Mouse (Mus musculus): ENCODE data around the gene Nceh1. TPM values are rescaled to one million over a fixed set of nuclear protein-coding genes. Genes with fewer than 3 reads are reported as not detected.

Nceh1 gene
- total RNA-seq, 2 experiments from 2014 or later: 1.7 to 5.6 TPM

DNA sequence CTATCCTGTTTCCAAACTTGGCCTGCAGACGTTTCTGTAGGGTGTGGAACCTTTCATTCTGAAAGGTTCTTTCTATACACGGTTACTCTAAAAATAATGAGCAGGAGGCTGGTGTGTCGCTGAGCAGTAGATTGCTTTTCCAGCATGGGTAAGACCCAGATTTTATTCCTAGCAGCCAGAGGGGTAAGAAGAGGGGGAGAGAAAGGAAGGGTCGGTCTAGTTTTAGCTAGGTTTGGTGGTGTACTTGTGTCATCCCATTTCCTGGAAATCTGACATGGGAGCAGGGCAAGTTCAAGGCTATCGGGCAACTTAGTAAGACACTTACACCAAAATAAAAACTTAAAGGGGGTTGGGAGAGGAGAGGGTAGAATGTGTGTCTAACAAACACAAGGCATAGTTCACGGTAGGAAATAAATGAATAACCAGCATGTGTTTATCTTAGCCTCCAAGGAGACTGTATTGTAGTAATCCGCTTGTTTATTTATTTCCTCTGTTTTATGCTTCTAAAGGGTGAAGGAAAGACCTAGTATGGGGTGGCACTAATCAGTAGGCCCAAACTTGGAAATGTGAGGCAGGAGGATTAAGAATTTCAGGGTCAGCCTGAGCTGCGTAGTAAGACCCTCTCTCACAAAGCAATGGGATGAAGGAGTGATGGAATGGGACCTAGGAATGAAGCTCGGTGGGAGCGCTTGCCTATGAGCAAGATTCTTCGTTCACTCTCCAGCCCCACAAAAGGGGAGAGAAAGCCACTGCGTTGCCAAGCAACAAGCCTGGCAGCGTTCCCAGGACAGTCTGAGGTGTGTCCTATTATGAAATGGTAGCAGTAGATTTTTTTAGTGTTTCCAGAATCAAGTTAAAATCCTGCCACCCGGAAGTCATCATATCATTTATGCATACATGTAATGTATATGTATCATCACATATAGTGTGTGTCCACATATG lies 6.8 kb downstream of the Nceh1 start:
- no peak for ATAC-seq (replicated peaks; ENCODE audit: low FRiP score, poor library complexity, severe bottlenecking)

DNA sequence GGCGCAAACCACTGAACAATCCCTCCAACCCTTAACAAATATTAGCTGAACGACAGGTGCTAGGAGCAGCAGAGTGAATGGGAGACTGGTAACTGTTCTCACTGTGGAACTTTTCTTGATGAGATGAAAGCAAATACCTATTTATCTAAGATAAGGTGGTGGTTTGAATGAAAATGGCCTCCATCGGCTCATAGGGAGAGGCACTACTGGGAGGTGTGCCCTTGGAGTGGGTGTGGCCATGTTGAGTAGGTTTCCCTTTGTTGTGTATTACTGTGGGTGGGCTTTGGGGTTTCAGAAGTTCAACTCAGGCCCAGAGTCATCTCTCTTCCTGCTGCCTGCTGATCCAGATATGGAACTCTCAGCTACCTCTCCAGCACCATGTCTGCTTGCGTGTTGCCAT lies 8.1 kb downstream of the Nceh1 start:
- ATAC-seq (replicated peaks; ENCODE audit: low FRiP score, poor library complexity, severe bottlenecking): no peak

DNA sequence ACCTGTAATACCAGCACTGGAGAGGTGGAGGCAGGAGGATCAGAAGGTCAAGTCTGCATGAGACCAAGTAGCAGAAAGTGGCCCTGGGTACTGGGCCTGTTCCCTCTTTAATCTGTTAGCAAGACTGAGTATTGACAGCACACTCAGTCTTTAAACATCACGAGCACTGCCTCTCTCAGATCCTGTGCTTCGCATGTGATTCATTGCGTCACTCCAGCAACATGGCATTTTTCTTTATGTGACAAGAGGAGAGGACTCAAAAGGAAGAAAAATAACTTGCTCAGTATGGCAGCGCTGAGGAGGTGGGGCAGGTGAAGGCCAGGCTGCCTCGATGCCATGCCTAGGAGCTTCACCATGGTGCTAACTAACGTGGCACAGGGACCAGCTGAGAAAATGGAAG lies 9.1 kb downstream of the Nceh1 start:
- no peak for ATAC-seq (replicated peaks; ENCODE audit: low FRiP score, poor library complexity, severe bottlenecking)

DNA sequence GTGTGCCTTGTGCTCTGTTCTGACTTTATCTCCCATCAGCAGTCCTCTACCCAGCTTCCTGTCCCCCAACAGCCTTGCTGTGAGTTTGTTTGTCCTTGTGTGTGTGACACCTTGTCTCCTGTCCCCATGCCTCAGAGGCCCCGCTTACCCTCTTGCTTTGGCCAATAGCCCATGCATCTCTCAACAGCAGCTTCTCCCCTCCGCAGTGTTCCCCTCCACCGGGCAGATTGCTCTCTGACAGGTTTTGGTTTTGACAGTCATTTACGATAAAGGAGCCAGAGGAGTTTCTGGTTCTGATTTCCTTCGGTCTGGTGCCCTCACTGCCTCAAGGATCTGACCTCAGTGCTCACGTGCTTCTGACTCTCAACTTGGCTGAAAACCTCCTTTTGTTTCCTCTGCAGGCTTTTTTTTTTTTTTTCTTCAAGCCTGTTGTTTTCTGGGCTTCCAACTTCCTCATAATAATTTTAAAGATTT lies 11.1 kb downstream of the Nceh1 start:
- no peak for ATAC-seq (replicated peaks; ENCODE audit: low FRiP score, poor library complexity, severe bottlenecking)

DNA sequence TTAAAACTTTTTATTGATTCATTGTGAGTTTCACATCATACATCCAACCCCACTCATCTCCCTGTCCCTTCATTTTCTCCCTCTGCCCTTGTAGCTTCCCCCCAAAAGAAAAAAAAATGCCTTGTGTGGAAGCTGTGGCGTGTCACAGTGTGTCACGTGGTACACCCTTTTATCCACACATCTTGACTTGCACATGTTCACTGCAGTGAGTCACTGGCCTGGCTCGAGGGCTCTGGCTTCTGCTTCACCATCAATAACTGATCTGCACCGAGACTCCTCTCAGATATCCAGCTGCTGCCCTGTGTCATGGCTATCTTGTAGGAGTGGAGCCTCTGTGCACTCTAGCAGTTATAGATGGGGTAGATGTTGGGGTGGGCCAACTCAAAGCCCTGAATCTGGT lies 12.4 kb downstream of the Nceh1 start:
- ATAC-seq (replicated peaks; ENCODE audit: low FRiP score, poor library complexity, severe bottlenecking): no peak

DNA sequence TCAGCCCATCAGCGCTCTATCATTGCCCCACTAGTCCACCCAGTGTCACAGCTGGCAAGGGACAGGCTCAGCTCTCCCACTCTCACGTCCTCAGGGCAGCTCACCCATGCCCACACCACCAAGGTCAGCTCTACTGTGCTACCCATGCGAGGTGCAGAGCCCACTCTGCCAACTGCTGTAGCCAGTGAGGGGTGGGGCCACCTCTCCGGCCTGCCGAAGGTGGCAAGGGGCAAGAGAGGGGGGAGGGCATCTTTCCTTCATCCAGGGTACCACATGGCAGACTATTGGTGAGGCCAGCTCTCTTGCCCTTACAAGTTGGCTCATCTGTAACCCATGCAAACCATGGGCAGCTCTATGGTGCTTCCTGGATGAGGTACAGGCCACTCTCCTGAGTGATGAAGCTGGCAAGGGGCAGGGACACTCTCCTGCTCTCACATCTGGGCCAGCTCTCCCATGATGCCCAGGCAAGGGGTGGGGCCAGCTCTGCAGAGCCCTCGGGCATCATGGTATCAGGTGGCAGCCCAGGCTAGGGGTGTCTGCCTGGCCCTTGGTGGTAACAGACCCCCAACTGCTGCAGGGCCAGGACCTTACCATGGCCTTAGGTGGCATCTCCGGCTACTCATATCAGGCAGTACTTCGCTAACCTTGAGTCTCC lies 12.9 kb downstream of the Nceh1 start:
- no peak for ATAC-seq (replicated peaks; ENCODE audit: low FRiP score, poor library complexity, severe bottlenecking)

DNA sequence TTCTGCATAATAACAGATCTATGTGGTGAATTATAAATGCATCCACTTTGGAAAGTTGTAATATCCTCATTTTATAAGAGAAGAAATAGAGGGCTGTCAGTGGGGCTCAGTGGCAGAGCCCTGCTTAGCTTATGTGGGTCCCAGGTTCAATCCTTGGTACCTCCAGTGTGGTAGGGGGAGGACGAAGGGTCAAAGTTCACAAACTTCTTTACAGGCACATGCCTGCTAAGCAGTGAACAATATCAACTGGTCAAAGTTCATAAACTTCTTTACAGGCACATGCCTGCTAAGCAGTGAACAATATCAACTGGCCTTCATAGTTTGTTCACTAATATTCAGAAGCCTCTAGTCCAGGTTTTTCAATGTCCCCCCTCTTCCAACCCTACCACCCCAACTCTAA lies 13.8 kb downstream of the Nceh1 start:
- no peak for ATAC-seq (replicated peaks; ENCODE audit: low FRiP score, poor library complexity, severe bottlenecking)

DNA sequence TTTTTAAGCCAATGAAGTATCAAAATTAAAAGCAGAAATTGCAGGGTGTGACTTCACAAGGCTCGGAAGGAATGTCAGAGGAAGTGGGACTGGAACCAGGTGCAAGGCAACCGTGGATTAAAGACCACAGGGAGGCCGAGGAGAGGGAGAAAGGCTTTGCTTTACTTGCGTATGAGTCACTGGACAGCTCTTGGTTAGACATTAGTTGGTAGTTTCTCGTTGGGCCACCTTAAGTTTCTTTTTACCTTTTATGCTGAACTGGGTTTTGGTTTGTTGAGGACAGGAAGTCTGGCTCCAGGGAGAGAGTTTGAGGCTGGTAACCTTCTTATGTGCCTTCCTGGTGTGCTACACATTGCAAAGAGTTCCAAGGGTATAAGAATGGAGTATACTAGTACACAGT lies 15.1 kb downstream of the Nceh1 start:
- ATAC-seq (replicated peaks; ENCODE audit: low FRiP score, poor library complexity, severe bottlenecking): no peak

DNA sequence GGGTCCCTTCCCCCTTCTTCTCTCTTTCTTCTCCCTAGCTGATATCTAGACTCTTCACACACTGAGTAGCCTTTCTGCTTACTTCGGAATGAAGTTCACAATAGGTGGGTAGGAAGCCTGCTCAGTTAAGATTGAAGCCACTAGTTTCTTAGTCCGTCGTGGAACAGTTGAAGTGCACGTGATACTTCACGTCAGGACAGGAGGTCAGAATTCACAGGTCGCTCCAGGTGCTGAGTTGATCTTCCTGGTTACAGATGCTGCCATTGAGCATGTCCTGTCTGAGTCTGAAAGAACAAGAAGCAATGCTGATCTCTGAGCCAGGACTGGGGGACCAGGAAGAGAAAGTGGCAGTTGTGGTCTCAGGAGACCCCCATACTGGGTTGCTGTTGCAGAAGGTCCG lies 16.4 kb downstream of the Nceh1 start:
- ATAC-seq (replicated peaks; ENCODE audit: low FRiP score, poor library complexity, severe bottlenecking): no peak

DNA sequence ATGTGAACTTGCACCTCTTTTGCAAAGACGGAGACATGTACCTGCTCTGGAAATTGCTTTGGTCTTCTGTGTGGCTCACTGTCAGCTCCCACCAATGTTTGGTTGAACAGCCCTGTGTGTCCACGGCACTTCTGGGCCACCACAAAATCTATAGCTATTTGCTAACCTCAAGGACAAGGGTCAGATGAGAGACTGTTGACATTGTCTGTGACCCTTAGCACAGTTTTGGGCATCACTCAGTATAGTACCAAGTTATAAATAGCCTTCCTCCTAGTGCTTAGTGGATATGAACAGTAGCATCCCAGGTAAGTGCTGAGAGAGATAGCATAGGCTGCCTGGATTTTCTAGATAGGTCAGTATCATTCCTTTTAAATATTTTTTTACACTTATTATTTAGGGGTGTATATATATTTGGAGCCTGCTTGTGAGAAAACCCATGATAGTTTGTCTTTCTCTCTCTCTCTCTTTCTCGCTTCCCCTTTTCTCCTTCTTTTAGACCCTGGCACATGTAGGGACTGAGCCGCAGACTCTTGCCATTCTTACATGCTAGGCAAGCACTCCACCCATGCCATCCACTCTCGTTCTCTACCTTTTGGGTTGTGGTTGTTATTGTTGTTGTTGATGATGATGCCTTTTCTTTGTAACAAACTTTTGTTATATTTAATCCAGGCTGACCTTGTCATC lies 19.1 kb downstream of the Nceh1 start:
- ATAC-seq (replicated peaks; ENCODE audit: low FRiP score, poor library complexity, severe bottlenecking): no peak

DNA sequence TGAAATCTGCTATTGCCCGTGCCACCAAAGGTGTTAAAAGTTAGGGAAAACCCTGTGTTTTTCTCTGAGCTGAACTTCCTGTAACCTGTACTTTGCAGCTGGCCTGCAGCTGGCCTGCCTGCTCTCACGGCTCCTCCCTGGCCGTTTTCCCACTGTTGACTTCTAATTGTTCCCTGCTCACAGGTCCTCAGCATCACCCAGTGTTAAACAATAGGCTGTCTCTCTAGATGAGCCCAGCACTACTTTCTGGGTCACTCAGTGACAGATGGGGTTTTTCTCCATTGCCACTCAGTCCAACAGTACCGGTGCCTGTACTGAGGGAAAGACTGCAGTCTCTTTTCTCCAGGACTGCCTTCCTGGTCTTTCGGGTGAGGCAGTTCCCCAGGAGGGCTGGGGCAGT lies 22.3 kb downstream of the Nceh1 start:
- ATAC-seq (replicated peaks; ENCODE audit: low FRiP score, poor library complexity, severe bottlenecking): no peak

DNA sequence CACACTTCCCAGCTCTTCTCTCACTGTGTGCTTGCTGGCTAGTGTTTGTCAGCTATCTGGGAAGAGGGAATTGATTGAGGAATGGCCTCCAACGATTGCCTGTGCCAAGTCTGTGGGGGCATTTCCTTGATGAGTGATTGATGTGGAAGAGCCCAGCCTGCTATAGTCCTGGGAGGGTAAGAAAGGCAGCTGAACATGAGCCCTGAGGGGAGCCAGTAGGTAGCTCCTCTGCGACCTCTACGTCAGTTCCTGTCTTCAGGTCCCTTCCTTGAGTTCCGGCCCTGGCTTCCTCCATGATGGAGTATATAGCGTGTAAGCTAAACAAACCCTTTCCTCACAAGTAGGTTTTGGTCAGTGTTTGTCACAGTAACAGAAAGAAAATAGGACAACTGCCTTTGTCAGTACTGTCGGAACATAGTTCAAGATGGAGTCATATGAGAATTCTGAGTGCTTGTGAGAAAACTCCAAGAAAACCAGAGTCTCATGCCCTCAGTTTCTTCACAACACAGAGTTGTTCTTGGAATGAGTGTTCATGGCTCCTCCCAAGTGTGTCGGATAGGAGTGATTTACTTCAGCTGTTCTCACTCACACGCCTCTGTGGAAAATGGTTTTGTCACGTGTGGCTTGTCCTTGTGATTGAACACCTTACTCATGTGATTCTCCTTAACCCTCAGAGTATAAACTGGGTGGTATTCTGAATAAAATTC lies 22.9 kb downstream of the Nceh1 start:
- ATAC-seq (replicated peaks; ENCODE audit: low FRiP score, poor library complexity, severe bottlenecking): no peak

DNA sequence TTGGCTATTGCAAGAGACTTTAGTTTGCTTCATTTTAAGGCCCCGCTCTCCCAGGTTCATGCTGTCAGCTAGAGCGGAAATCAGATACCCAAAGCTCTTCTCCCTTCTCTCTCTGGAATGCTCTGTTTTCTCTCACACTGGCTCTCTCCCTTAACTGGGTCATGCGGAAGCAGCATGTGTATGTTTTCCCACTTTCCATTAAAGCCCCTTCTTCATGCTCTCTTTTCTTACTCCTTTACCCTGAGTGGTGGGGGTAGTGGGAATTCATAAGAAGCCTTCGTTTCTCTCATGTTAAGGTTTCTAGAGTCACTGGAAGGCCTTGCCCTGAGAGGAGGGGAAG lies 23.4 kb downstream of the Nceh1 start:
- no peak for ATAC-seq (replicated peaks; ENCODE audit: low FRiP score, poor library complexity, severe bottlenecking)

DNA sequence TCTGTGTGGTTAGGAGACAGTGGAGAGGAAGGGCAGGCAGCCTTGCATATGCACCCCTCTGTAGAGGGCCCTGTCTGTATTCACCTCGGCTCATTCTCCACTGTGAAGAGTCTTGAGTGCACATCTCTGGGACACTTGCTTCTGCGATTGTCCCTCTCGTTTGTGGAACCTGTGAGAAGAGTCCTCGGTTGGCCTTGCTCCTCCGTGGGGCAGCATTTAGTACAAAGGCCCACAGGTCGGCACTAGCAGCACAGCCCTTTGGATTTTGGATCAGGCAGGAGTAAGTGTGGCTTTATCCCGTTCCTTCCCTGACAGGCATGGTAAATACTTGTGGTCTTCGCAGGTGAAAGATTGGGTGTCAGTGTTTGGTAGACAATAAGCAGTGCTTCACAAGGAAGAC lies 23.8 kb downstream of the Nceh1 start:
- no peak for ATAC-seq (replicated peaks; ENCODE audit: low FRiP score, poor library complexity, severe bottlenecking)

DNA sequence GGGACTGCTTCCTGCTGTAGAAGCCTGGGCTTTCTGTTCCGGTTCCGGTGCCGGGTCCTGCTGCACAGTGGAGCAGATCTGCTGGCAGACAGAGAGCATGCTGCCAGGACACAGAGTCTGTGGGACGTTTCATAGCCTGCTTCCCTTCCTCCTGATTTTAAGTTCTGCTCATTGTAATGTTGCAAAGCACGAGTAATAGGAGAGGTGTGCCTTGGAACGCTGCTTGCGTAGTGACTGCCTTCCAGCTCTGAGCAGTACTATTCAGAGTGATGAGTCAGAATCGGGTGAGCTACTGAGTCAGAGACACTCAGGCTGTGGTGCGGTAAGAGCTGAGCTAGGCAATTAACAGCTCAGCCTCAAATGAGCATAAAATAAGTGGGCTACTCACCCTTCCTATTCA lies 26.9 kb downstream of the Nceh1 start:
- ATAC-seq (replicated peaks; ENCODE audit: low FRiP score, poor library complexity, severe bottlenecking): no peak

DNA sequence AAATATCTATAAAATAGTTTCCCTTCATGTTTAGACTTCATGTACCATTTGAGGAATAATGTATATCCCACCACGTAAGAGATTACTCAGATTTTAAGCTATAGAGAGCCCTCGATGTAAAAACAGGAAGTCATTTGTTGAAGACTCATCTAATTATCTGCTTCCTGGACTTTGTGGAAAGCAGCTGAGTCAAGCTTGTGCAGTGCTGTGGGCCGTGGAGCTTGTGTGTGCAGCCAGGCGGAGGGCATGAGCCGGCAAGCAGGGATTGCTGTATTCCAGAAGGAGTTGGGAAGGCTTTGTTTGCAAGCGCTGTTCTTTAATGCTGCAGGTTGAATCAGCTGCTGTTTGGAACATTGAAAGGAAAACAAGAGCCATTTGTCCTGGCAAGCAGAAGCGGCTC lies 27.5 kb downstream of the Nceh1 start:
- ATAC-seq (replicated peaks; ENCODE audit: low FRiP score, poor library complexity, severe bottlenecking): no peak

DNA sequence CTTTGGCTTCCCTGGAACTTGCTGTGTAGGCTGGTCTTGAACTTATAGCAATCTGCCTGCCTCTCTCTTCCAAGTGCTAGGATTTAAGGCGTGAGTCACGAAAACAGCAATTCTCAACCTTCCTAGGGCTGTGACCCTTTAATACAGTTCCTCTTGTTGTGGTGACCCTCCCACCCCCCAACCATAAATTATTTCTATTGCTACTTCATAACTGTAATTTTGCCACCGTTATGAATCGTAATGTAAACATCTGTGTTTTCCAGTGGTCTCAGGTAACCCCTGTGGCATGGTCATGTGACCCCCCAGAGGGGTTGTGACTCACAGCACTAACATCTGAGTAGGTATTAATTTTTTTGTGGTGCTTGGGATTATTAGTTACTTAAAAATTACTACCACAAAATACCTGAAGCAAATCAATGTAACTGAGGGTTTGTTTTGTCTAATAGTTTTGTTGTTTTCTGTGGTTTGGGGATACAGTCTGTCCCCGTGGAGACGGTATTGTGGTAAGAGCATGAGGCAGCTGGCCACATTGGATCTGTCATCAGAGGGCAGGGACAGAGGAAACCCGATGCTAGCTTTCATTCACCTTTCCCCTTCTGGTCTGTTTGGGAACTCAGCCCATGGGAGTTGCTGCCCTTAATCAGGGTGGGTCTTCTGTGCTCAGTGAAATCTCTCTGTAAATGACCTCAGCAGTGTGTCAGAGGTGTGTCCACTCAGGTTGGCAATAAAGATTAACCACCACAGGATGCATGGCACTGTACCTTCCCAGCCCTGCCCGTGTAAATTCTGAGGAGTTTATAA lies 31.5 kb downstream of the Nceh1 start:
- ATAC-seq (replicated peaks; ENCODE audit: low FRiP score, poor library complexity, severe bottlenecking): no peak

DNA sequence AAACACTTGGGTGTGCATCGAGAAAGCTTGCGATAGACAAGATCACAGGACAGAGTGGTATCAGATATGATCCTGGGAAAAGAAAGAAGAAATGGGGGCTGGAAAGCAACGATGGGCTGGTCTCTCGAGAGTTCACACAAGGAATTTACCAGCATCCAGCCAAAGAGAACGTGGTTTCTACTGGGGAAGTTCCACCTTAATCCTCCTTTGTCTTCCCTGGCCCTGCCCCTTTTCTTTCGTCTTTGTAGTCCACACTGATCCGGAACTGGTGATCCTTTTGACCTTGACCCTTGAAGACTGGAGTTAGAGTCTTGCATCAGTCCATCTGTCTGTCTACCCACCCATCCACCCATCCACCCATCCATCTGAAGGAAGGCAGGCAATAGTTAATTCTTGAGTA lies 34.6 kb downstream of the Nceh1 start:
- no peak for ATAC-seq (replicated peaks; ENCODE audit: low FRiP score, poor library complexity, severe bottlenecking)

DNA sequence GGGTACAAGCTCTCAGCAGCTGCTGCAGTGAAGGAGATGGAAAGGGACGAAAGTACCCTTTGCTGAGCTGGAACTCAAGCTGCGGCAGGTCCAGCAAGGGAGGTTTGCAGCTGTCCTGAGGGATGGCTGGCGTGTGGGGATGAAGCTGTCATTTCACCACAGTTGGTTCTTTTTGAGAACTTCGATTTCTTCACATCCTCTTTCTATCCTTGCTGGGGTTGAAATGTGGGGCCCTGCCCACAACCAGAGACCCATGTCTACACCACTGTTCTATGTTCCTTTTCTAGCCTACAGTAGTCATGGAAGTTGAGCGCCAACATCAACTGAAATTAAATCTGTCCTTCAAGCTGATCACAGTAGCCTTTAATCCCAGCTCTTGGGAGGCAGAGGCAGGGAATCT lies 35.8 kb downstream of the Nceh1 start:
- no peak for ATAC-seq (replicated peaks; ENCODE audit: low FRiP score, poor library complexity, severe bottlenecking)
